Mouse (Mus musculus) myocyte (in vitro differentiated cells): ENCODE data around the gene Smok2a.

ENCODE experiments used
- CEBPB ChIP-seq: IDR thresholded peaks from 2 replicates; pipeline ENCODE4 v1.6.1; 2011; ENCODE audit warnings: mild to moderate bottlenecking, moderate library complexity; ENCODE audit not compliant: poor library complexity, insufficient read depth, severe bottlenecking
- E2F4 ChIP-seq: IDR thresholded peaks from one replicate; pipeline ENCODE4 v1.6.1; 2011; ENCODE audit warnings: mild to moderate bottlenecking, control low read depth, moderate library complexity; ENCODE audit not compliant: insufficient read depth
- MYOD1 ChIP-seq, 3 experiments: IDR thresholded peaks; one replicate each; pipeline ENCODE4 v1.6.1; 2011; ENCODE audit warnings: control low read depth in 2 of 3, low read depth in 2 of 3, mild to moderate bottlenecking in 2 of 3, moderate library complexity in 1 of 3; ENCODE audit not compliant: insufficient read length in 2 of 3, control insufficient read depth in 1 of 3
- MYOG ChIP-seq, 3 experiments: IDR thresholded peaks; one replicate each; pipeline ENCODE4 v1.6.1; 2011; ENCODE audit warnings: control low read depth in 2 of 3, low read depth in 2 of 3, mild to moderate bottlenecking in 2 of 3; ENCODE audit not compliant: insufficient read length in 2 of 3, control insufficient read depth in 1 of 3, insufficient read depth in 1 of 3
- POLR2A ChIP-seq: IDR thresholded peaks from one replicate; pipeline ENCODE4 v1.6.1; 2011; ENCODE audit warnings: low read depth, mild to moderate bottlenecking, control low read depth, moderate library complexity; ENCODE audit not compliant: insufficient read length
- POLR2AphosphoS2 ChIP-seq: IDR thresholded peaks from one replicate; pipeline ENCODE4 v1.6.1; 2011; ENCODE audit warnings: low read depth, control low read depth; ENCODE audit not compliant: insufficient read length
- REST ChIP-seq: IDR thresholded peaks from one replicate; pipeline ENCODE4 v1.6.1; 2011; ENCODE audit warnings: mild to moderate bottlenecking, control low read depth, moderate library complexity; ENCODE audit not compliant: insufficient read depth, insufficient read length
- TCF12 ChIP-seq: IDR thresholded peaks from one replicate; pipeline ENCODE4 v1.6.1; 2011; ENCODE audit warnings: mild to moderate bottlenecking, control low read depth; ENCODE audit not compliant: poor library complexity, insufficient read depth, severe bottlenecking
- TCF3 ChIP-seq: IDR thresholded peaks from one replicate; pipeline ENCODE4 v1.6.1; 2011; ENCODE audit warnings: low read depth, control low read depth; ENCODE audit not compliant: insufficient read length
- USF1 ChIP-seq: IDR thresholded peaks from one replicate; pipeline ENCODE4 v1.6.1; 2011; ENCODE audit warnings: low read depth, mild to moderate bottlenecking, control low read depth, moderate library complexity

- TF ChIP-seq POLR2A (no peak), MYOG (IDR thresholded peaks at IDR 0.05; ENCODE audit: control insufficient read depth in 1 of 3, insufficient read depth in 1 of 3, insufficient read length in 2 of 3, low read depth in 2 of 3) (no peak), E2F4 (no peak), USF1 (no peak), CEBPB (no peak), POLR2AphosphoS2 (no peak), REST (no peak), TCF3 (no peak), MYOD1 (IDR thresholded peaks at IDR 0.05; ENCODE audit: control insufficient read depth in 1 of 3, insufficient read length in 2 of 3, low read depth in 2 of 3) (no peak), TCF12 (no peak)
Measured at GRCm38 (mm10) chr17:13220888-13221287, at the start of gene Smok2a.
